Mouse (Mus musculus) stomach, postnatal 0 days (tissue): Measurements from ENCODE around the gene Grk6. TPM values are rescaled to one million over a fixed set of nuclear protein-coding genes. Genes with fewer than 3 reads are reported as not detected.

Experiments used
- ATAC-seq: fragments of 200-750 bp; cut with Nextera tagmentation; 2 replicates; pipeline ENCODE4 v1.8.0; 2017; ENCODE audit not compliant: low FRiP score, low TSS enrichment
- DNase-seq: peaks from one replicate; pipeline ENCODE4 v3.0.0-alpha.2; 2016; ENCODE audit warnings: low spot score
- H3K27ac ChIP-seq: fragments of 300-500 bp; sonication (generic); replicated peaks from 2 replicates; pipeline ENCODE4 v1.5.1; 2014; ENCODE audit warnings: mild to moderate bottlenecking, control low read depth
- H3K27me3 ChIP-seq: fragments of 300-500 bp; sonication (generic); 2 replicates; pipeline ENCODE4 v1.6.1; 2014; ENCODE audit warnings: low read length; ENCODE audit not compliant: control insufficient read depth, insufficient read depth
- H3K36me3 ChIP-seq: fragments of 300-500 bp; sonication (generic); 2 replicates; pipeline ENCODE4 v1.6.1; 2014; ENCODE audit warnings: low read length, mixed read lengths; ENCODE audit not compliant: control insufficient read depth, insufficient read depth
- H3K4me1 ChIP-seq: fragments of 300-500 bp; sonication (generic); replicated peaks from 2 replicates; pipeline ENCODE4 v1.6.1; 2014; ENCODE audit warnings: antibody characterized with exemption; ENCODE audit not compliant: control insufficient read depth, insufficient read depth
- H3K4me2 ChIP-seq: fragments of 300-500 bp; sonication (generic); replicated peaks from 2 replicates; pipeline ENCODE4 v1.6.1; 2014; ENCODE audit warnings: low read depth, mild to moderate bottlenecking, control low read depth, moderate library complexity
- H3K4me3 ChIP-seq: fragments of 300-500 bp; sonication (generic); 2 replicates; pipeline ENCODE4 v1.5.1; 2014; ENCODE audit warnings: low read depth, low read length, control low read depth
- H3K9ac ChIP-seq: fragments of 300-500 bp; sonication (generic); 2 replicates; pipeline ENCODE4 v1.6.1; 2014; ENCODE audit warnings: mild to moderate bottlenecking, low read length, control low read depth, mixed read lengths
- H3K9me3 ChIP-seq: fragments of 300-500 bp; sonication (generic); 2 replicates; pipeline ENCODE4 v1.6.1; 2016; ENCODE audit warnings: low read length; ENCODE audit not compliant: control insufficient read depth
- CTCF ChIP-seq: IDR thresholded peaks from 2 replicates; pipeline ENCODE4 v1.5.1; 2016; ENCODE audit warnings: antibody characterized with exemption, low read depth, mild to moderate bottlenecking, moderate library complexity
- EP300 ChIP-seq: optimal IDR thresholded peaks from 2 replicates; pipeline ENCODE3; 2016; ENCODE audit warnings: antibody characterized with exemption
- WGBS: fragments of 180-500 bp; shearing (Covaris S2); extraction: QIAGEN DNeasy Blood & Tissue Kit; methylation state at CpG from one replicate; pipeline ENCODE4 v1.1.7; 2014; 5-methylcytosine and 5-hydroxymethylcytosine counted together
- polyA plus RNA-seq: library from polyadenylated mRNA; unstranded; fragments of >200 nt; fragmentation: Nextera tagmentation; extraction: Ambion mirVana; gene quantifications from 2 replicates; pipeline ENCODE4 v1.2.1, GENCODE M21; 2015

The Grk6 gene
- polyA plus RNA-seq, 1 experiment from 2014 or later = 17.7 TPM

GRCm38 (mm10) chr13:55479929-55480328 lies 35.1 kb downstream of the Grk6 start:
- H3K36me3 ChIP-seq = no peaks in the 10 kb centered on the region; the same call in 1 of the 2 replicates
- no peak for DNase-seq
- H3K27me3 ChIP-seq = no peaks in the 10 kb centered on the region
- H3K4me3 ChIP-seq = no peak overlapping the region
- no peaks in the 10 kb centered on the region for H3K4me1 ChIP-seq
- no peak overlapping the region for H3K4me2 ChIP-seq
- ATAC-seq = no peak
- no peak for TF ChIP-seq CTCF
- TF ChIP-seq EP300 = no peak
- H3K9me3 ChIP-seq = no peaks in the 10 kb centered on the region
- no peak overlapping the region for H3K27ac ChIP-seq
- H3K9ac ChIP-seq = no peak overlapping the region

GRCm38 (mm10) chr13:55482542-55482941 lies 37.7 kb downstream of the Grk6 start:
- Histone ChIP-seq H3K4me3 (no peak overlapping the region), H3K27me3 (no peaks in the 10 kb centered on the region), H3K9ac (no peak overlapping the region), H3K4me2 (no peak overlapping the region), H3K9me3 (no peaks in the 10 kb centered on the region), H3K4me1 (0 out of 2 replicates have a peak, but pooled peaks cover 3% of the 10 kb centered on the region), H3K27ac (peak overlapping the region; percentile 69), H3K36me3 (no peaks in the 10 kb centered on the region)
- ATAC-seq (peak; percentile 58; the same call in 1 of the 2 replicates), DNase-seq (no peak)
- TF ChIP-seq EP300 = no peak
- TF ChIP-seq CTCF = peak; percentile 54
- WGBS = 46% methylated on average over 7 of the region's 7 CpGs

DNA sequence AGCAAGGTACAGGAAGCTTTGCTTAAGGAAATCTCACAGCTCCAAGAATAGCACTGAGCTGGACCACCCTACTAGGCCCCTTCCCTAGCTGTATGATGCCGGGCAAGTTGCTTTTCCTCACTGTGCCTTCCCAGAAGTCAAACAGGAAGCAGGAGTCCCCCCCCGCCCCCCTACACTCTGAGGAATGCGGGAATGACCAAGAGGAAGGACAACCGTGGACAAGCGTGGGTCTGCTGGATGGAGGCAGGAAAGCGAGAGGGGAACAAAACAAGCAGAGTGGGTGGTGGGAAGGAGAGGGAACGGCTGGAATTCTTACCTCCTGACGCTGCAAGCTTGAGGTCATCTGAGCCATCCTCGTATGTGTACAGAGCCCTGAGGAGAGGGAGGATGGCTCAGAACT lies 38.2 kb downstream of the Grk6 start:
- H3K27ac ChIP-seq = peak overlapping the region; percentile 69
- H3K36me3 ChIP-seq = no peaks in the 10 kb centered on the region
- no peak for TF ChIP-seq EP300
- TF ChIP-seq CTCF = no peak
- DNase-seq = no peak
- H3K9me3 ChIP-seq = no peaks in the 10 kb centered on the region
- ATAC-seq = no peak
- no peaks in the 10 kb centered on the region for H3K27me3 ChIP-seq
- WGBS = 38% methylated on average over 9 of the region's 9 CpGs
- H3K9ac ChIP-seq = peak overlapping the region; percentile 27; the same call in 1 of the 2 replicates
- no peak overlapping the region for H3K4me2 ChIP-seq
- H3K4me1 ChIP-seq = 0 out of 2 replicates have a peak, but pooled peaks cover 3% of the 10 kb centered on the region
- no peak overlapping the region for H3K4me3 ChIP-seq

DNA sequence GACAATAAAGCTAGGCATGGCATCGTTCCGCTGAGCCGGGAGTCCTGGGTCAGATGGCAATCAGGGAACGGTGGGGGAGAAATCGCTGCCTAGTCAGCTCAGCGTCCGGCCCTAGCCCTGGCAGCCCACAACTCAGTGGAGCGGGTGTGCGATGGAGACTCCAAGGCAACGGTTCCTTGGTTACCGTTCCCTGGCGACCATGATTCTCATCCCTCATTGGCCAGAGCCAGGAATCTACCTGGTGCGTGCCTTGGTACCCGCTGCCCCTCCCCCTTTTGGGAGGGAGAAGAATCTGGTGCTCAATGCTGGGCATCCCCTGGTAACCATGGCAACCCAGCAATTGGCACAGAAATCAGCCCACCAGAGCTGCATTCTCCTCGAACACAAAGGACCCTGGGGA lies 38.7 kb downstream of the Grk6 start:
- no peaks in the 10 kb centered on the region for H3K9me3 ChIP-seq
- TF ChIP-seq EP300 (no peak), CTCF (no peak)
- H3K27me3 ChIP-seq = no peaks in the 10 kb centered on the region
- H3K4me3 ChIP-seq = no peak overlapping the region
- ATAC-seq = no peak
- 0 out of 2 replicates have a peak, but pooled peaks cover 3% of the 10 kb centered on the region for H3K4me1 ChIP-seq
- no peak overlapping the region for H3K4me2 ChIP-seq
- 57% methylated on average over 15 of the region's 15 CpGs for WGBS
- 0 out of 2 replicates have a peak overlapping the region, but pooled peaks have one; percentile 27 for H3K9ac ChIP-seq
- H3K36me3 ChIP-seq = no peaks in the 10 kb centered on the region
- DNase-seq = no peak
- no peak overlapping the region for H3K27ac ChIP-seq

DNA sequence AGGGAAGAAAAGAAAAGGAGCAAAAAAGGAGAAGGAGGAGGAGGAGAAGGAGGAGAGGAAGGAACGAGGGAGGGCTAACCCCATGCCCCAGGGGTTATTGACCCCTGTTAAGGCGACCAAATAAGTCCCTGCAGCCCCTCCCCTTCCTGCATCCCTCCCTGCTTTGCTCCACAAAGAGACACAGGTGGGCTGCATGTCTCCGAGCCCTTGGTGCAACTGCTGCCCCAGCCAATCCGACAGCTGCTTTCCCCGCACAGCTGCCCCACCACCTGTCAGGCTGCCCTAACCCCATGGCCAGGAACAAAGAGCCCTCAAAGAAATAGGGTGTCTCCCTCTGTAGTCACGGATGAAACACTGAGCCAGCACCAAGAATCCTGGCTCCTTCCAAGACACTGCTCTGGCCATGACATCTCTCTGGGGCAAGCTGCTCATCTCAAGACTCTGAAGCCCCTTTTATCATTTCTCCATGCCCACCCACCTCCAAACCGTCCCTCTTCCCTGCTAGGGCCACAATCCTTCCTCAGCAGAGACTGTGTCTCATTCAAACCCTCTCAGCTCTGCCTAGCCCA lies 39.7 kb downstream of the Grk6 start:
- Histone ChIP-seq H3K9me3 (no peaks in the 10 kb centered on the region), H3K36me3 (no peaks in the 10 kb centered on the region), H3K4me2 (no peak overlapping the region), H3K27ac (no peak overlapping the region), H3K4me1 (0 out of 2 replicates have a peak, but pooled peaks cover 3% of the 10 kb centered on the region), H3K4me3 (no peak overlapping the region), H3K9ac (no peak overlapping the region), H3K27me3 (no peaks in the 10 kb centered on the region)
- TF ChIP-seq CTCF (no peak), EP300 (no peak)
- ATAC-seq (no peak), DNase-seq (no peak)
- WGBS = 57% methylated on average over 7 of the region's 7 CpGs

DNA sequence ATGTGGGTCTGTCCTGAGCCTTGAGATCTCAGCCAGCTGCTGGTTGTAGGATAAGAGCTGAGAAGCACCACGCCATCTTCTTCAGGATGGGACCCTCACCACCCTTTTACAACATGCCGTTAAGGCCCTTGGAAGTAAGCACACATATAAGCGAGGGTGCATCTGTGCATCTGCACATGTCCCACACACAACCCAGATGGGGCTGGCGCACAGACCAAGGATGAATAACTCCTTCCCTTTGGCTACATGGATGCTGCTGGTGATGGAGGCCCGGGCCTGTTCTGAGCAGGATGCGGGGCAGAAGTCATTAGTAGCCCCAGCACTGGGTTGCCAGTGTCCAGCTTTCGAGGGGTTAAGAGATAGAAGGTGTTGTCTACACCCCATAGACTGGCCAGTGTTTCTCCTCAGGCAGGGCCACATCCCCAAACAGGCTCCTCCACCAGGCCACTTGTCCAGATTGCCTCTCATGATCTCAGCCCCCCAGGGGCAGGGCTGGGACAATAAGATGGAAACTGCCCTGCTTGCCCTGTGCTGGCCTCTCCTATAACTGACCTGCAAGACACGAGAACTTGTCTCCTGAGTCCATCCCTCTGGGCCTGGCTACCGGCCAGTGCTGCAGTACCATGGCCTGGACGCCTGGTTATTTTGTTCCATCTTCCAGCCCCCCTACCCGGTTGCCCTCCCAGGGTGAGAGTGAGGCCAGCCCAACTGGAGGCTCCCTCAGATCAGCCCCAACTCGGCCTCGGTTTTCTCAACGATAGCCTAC lies 41.3 kb downstream of the Grk6 start:
- DNase-seq (no peak), ATAC-seq (no peak)
- Histone ChIP-seq H3K4me3 (peak overlapping the region; percentile 79), H3K27me3 (no peaks in the 10 kb centered on the region), H3K9me3 (no peaks in the 10 kb centered on the region), H3K4me1 (0 out of 2 replicates have a peak, but pooled peaks cover 3% of the 10 kb centered on the region), H3K27ac (no peak overlapping the region), H3K4me2 (peak overlapping the region; percentile 92), H3K9ac (no peak overlapping the region), H3K36me3 (no peaks in the 10 kb centered on the region)
- 44% methylated on average over 14 of the region's 14 CpGs for WGBS
- TF ChIP-seq CTCF (no peak), EP300 (no peak)
